Mouse (Mus musculus) neural tube, embryonic 11.5 days (tissue): ENCODE measurements around the gene Slc6a17. TPM values are rescaled to one million over a fixed set of nuclear protein-coding genes. Genes with fewer than 3 reads are reported as not detected.

Source experiments
- ATAC-seq: fragments of 200-750 bp; cut with Nextera tagmentation; 2 replicates; pipeline ENCODE4 v1.8.0; 2017; ENCODE audit warnings: moderate number of reproducible peaks, mild to moderate bottlenecking, moderate TSS enrichment, moderate library complexity; ENCODE audit not compliant: insufficient read depth, low FRiP score, low TSS enrichment
- DNase-seq: peaks from one replicate; pipeline ENCODE4 v3.0.0-alpha.2; 2015; ENCODE audit warnings: low spot score
- H3K27ac ChIP-seq: fragments of 300-500 bp; sonication (generic); 2 replicates; pipeline ENCODE4 v1.5.1; 2014; ENCODE audit warnings: low read depth, mild to moderate bottlenecking, low read length
- H3K27me3 ChIP-seq: fragments of 300-500 bp; sonication (generic); 2 replicates; pipeline ENCODE4 v1.6.1; 2014; ENCODE audit warnings: mild to moderate bottlenecking, low read length, mixed read lengths; ENCODE audit not compliant: control insufficient read depth, insufficient read depth
- H3K36me3 ChIP-seq: fragments of 300-500 bp; sonication (generic); 2 replicates; pipeline ENCODE4 v1.6.1; 2014; ENCODE audit warnings: mild to moderate bottlenecking, low read length, moderate library complexity, mixed read lengths; ENCODE audit not compliant: control insufficient read depth, insufficient read depth
- H3K4me1 ChIP-seq: fragments of 300-500 bp; sonication (generic); 2 replicates; pipeline ENCODE4 v1.6.1; 2014; ENCODE audit warnings: low read length, mixed read lengths; ENCODE audit not compliant: control insufficient read depth, insufficient read depth
- H3K4me2 ChIP-seq: fragments of 300-500 bp; sonication (generic); 2 replicates; pipeline ENCODE4 v1.6.1; 2014; ENCODE audit warnings: low read depth, mild to moderate bottlenecking, moderate library complexity
- H3K4me3 ChIP-seq: fragments of 300-500 bp; sonication (generic); 2 replicates; pipeline ENCODE4 v1.5.1; 2014; ENCODE audit warnings: low read depth, low read length
- H3K9ac ChIP-seq: fragments of 300-500 bp; sonication (generic); 2 replicates; pipeline ENCODE4 v1.6.1; 2014; ENCODE audit warnings: mild to moderate bottlenecking, low read length
- H3K9me3 ChIP-seq: fragments of 300-500 bp; sonication (generic); 2 replicates; pipeline ENCODE4 v1.6.1; 2016; ENCODE audit warnings: low read length; ENCODE audit not compliant: control insufficient read depth
- WGBS: fragments of 180-500 bp; shearing (Covaris S2); extraction: QIAGEN DNeasy Blood & Tissue Kit; methylation state at CpG from one replicate; pipeline ENCODE4 v1.1.7; 2014; 5-methylcytosine and 5-hydroxymethylcytosine counted together
- polyA plus RNA-seq: library from polyadenylated mRNA; unstranded; fragments of >200 nt; fragmentation: Nextera tagmentation; extraction: Ambion mirVana; gene quantifications from 2 replicates; pipeline ENCODE4 v1.2.1, GENCODE M21; 2014

Slc6a17 gene
- polyA plus RNA-seq, 1 experiment from 2014 or later: 2.6 TPM

- no peak overlapping the region for H3K4me3 ChIP-seq
- no peaks in the 10 kb centered on the region for H3K9me3 ChIP-seq
- H3K4me2 ChIP-seq: no peak overlapping the region
- no peaks in the 10 kb centered on the region for H3K36me3 ChIP-seq
- H3K27ac ChIP-seq: no peak overlapping the region
- H3K9ac ChIP-seq: no peak overlapping the region
- ATAC-seq: no peak
- no peak for DNase-seq
- H3K4me1 ChIP-seq: peaks cover 7% of the 10 kb centered on the region; the same call in 1 of the 2 replicates
- H3K27me3 ChIP-seq: no peaks in the 10 kb centered on the region
- WGBS: 78% methylated on average over 4 of the region's 4 CpGs
Observed at GRCm38 (mm10) chr3:107533532-107533931, 15.7 kb upstream of the Slc6a17 start.

GRCm38 (mm10) chr3:107530581-107530980 is 12.8 kb upstream of the Slc6a17 start:
- H3K4me3 ChIP-seq: no peak overlapping the region
- ATAC-seq (no peak), DNase-seq (no peak)
- H3K36me3 ChIP-seq: no peaks in the 10 kb centered on the region
- no peak overlapping the region for H3K27ac ChIP-seq
- peaks cover 6% of the 10 kb centered on the region; the same call in 1 of the 2 replicates for H3K4me1 ChIP-seq
- WGBS: 87% methylated on average over 5 of the region's 5 CpGs
- no peak overlapping the region for H3K4me2 ChIP-seq
- H3K9ac ChIP-seq: no peak overlapping the region
- H3K9me3 ChIP-seq: no peaks in the 10 kb centered on the region
- no peaks in the 10 kb centered on the region for H3K27me3 ChIP-seq

- no peak overlapping the region for H3K9ac ChIP-seq
- H3K4me3 ChIP-seq: no peak overlapping the region
- WGBS: 74% methylated on average over 5 of the region's 5 CpGs
- H3K4me1 ChIP-seq: peaks cover 6% of the 10 kb centered on the region; the same call in 1 of the 2 replicates
- DNase-seq (no peak), ATAC-seq (no peak)
- H3K9me3 ChIP-seq: no peaks in the 10 kb centered on the region
- no peaks in the 10 kb centered on the region for H3K36me3 ChIP-seq
- H3K27ac ChIP-seq: no peak overlapping the region
- no peak overlapping the region for H3K4me2 ChIP-seq
- H3K27me3 ChIP-seq: no peaks in the 10 kb centered on the region
Observed at GRCm38 (mm10) chr3:107529182-107529581, 11.4 kb upstream of the Slc6a17 start.

GRCm38 (mm10) chr3:107528401-107529118 is 10.7 kb upstream of the Slc6a17 start:
- no peak overlapping the region for H3K27ac ChIP-seq
- ATAC-seq: peak; percentile 48; the same call in 1 of the 2 replicates
- no peaks in the 10 kb centered on the region for H3K9me3 ChIP-seq
- H3K27me3 ChIP-seq: no peaks in the 10 kb centered on the region
- peaks cover 6% of the 10 kb centered on the region; the same call in 1 of the 2 replicates for H3K4me1 ChIP-seq
- no peak overlapping the region for H3K4me3 ChIP-seq
- H3K4me2 ChIP-seq: no peak overlapping the region
- WGBS: 33% methylated on average over 9 of the region's 9 CpGs
- H3K36me3 ChIP-seq: no peaks in the 10 kb centered on the region
- DNase-seq: no peak
- no peak overlapping the region for H3K9ac ChIP-seq

- H3K4me2 ChIP-seq: no peak overlapping the region
- H3K36me3 ChIP-seq: no peaks in the 10 kb centered on the region
- no peak overlapping the region for H3K4me3 ChIP-seq
- H3K9me3 ChIP-seq: no peaks in the 10 kb centered on the region
- peaks cover 6% of the 10 kb centered on the region; the same call in 1 of the 2 replicates for H3K4me1 ChIP-seq
- DNase-seq (no peak), ATAC-seq (no peak)
- H3K9ac ChIP-seq: no peak overlapping the region
- H3K27ac ChIP-seq: no peak overlapping the region
- peaks cover 3% of the 10 kb centered on the region; the same call in 1 of the 2 replicates for H3K27me3 ChIP-seq
- 60% methylated on average over 6 of the region's 6 CpGs for WGBS
Observed at GRCm38 (mm10) chr3:107524547-107524946, 6.7 kb upstream of the Slc6a17 start.

- no peak overlapping the region for H3K27ac ChIP-seq
- DNase-seq (no peak), ATAC-seq (no peak)
- H3K9me3 ChIP-seq: no peaks in the 10 kb centered on the region
- H3K36me3 ChIP-seq: no peaks in the 10 kb centered on the region
- 80% methylated on average over 5 of the region's 5 CpGs for WGBS
- no peak overlapping the region for H3K4me3 ChIP-seq
- no peak overlapping the region for H3K4me2 ChIP-seq
- H3K9ac ChIP-seq: no peak overlapping the region
- peaks cover 9% of the 10 kb centered on the region; the same call in 1 of the 2 replicates for H3K4me1 ChIP-seq
- H3K27me3 ChIP-seq: peaks cover 36% of the 10 kb centered on the region
Observed at GRCm38 (mm10) chr3:107520931-107521330, 3.1 kb upstream of the Slc6a17 start.

GRCm38 (mm10) chr3:107516776-107517630 is 815 bp downstream of the Slc6a17 start:
- H3K4me3 ChIP-seq: peak overlapping the region; percentile 48
- peaks cover 40% of the 10 kb centered on the region for H3K27me3 ChIP-seq
- 3% methylated on average over 54 of the region's 55 CpGs for WGBS
- H3K9ac ChIP-seq: peak overlapping the region; percentile 57
- no peak overlapping the region for H3K27ac ChIP-seq
- H3K36me3 ChIP-seq: no peaks in the 10 kb centered on the region
- H3K4me2 ChIP-seq: peak overlapping the region; percentile 97
- peaks cover 9% of the 10 kb centered on the region; the same call in 1 of the 2 replicates for H3K4me1 ChIP-seq
- peak; percentile 72 for DNase-seq
- peak; percentile 83 for ATAC-seq
- H3K9me3 ChIP-seq: no peaks in the 10 kb centered on the region

- no peaks in the 10 kb centered on the region for H3K36me3 ChIP-seq
- DNase-seq (no peak), ATAC-seq (no peak)
- H3K4me3 ChIP-seq: no peak overlapping the region
- H3K27ac ChIP-seq: no peak overlapping the region
- H3K27me3 ChIP-seq: peaks cover 40% of the 10 kb centered on the region
- H3K4me1 ChIP-seq: peaks cover 9% of the 10 kb centered on the region; the same call in 1 of the 2 replicates
- no peak overlapping the region for H3K4me2 ChIP-seq
- H3K9me3 ChIP-seq: no peaks in the 10 kb centered on the region
- H3K9ac ChIP-seq: no peak overlapping the region
- WGBS: 82% methylated on average over 4 of the region's 4 CpGs
Observed at GRCm38 (mm10) chr3:107515989-107516388, 1.8 kb downstream of the Slc6a17 start.
